Mouse (Mus musculus): ENCODE data around the gene Sycp1. TPM values are rescaled to one million over a fixed set of nuclear protein-coding genes. Genes with fewer than 3 reads are reported as not detected.

The Sycp1 gene
- under 1 TPM in 1 of 2 experiments, not detected in 1; 0.07 TPM for polyA plus RNA-seq (2012; fragmentation: generic; extraction: Trizol)

DNA sequence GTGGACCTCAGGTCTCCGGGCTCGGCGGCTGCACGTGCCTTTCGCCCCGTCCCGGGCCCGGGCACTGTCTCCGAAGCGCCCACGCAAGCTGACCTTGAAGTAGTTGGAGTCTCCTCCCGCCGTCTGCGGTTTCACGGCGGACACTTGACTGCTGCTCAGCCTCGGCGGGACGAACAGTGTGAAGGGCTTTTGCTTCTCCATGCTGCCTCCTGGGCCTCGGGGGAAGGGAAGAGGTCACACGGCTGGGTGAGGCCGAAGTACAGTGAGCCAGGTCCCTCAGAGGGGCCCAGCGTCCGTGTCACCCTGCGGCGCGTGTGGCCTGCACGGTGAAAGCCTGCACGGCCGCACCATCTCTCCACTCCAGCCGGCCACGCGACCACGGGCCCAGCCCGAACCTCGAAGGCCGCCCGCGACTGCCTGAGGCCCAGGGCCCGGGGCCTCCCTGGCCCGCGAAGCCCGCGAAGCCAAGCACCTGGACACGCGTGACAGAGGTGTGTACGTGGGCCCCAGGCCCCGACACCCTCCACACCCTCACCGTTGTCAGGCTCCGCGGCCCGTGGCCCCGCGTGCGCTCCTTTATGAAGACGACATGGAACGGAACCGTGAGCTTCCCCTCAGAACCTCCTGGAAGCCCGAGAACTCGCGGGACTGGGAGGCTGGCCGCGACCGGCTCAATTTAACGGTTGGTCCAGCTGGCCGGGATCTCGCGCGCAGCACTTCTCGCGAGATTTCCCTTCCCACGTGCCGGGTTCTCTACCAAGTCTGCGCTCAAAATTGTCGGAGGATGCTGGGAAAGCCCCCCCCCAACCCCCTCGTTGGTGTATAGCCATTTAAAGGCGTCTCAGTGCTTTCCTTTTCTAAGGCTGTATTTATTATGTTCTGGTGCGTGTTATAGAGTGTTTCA is at the start of gene Sycp1:
Gene Sycp1 (minus strand): TSS at position 650 of the 904 bp plus-strand sequence.

DNA sequence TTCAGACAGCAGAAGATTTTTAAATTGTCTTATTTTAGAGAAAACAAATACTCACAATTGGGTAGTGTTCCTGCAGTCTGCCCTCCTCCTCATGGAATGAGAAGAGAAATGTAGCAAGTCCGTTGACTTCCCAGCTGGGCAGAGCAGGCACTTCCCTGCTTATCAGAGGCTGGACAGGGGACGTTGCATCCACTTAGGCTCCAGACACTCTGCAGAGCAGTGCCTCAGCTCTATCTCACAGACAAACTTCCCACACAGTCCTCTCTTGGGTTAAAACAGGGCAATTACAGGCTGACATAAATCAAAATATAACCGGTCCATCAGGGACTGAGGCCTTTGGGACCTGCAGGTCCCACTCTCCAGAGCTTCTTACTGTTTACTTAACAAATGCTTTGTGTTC is 28.1 kb upstream of the Sycp1 start, which contains the start of gene Nr1h5:
Gene Nr1h5 (minus strand): TSS at position 101 of the 400 bp plus-strand sequence.

DNA sequence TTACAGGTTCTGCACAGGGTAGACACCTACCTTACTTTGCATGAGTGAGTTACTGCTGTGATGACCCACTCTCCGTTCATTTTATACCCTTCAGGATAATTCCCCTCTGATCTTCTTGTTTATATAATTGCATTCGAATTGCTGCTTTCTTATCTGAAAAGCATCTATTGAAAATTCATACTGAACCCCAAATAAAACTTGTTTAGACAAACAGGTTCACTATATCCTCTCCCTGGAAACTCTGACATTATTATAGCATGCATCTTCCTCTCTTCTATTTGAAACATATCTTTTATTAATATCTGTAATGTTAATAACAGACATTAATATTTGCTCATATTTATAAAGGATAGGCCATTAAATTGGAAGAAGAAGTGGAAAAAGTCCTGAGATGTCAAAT is 153.3 kb downstream of the Sycp1 start, which contains the start of gene Tshb:
Gene Tshb (minus strand): TSS at position 101 of the 400 bp plus-strand sequence.

Other genes starting within 250 kb of the Sycp1 start
- gene Tspan2, start 201.6 kb downstream of the Sycp1 start, polyA plus RNA-seq (2012; fragmentation: generic; extraction: Trizol), result under 1 TPM; 0.01 to 0.25 TPM
- under 1 TPM in 1 of 2 experiments, not detected in 1; 0.01 TPM for gene Tshb, start 153.4 kb downstream of the Sycp1 start, polyA plus RNA-seq (2012; fragmentation: generic; extraction: Trizol)
- gene Nr1h5, start 28.0 kb upstream of the Sycp1 start, polyA plus RNA-seq (2012; fragmentation: generic; extraction: Trizol), result not detected
- gene Sike1, start 59.6 kb upstream of the Sycp1 start, polyA plus RNA-seq (2012; fragmentation: generic; extraction: Trizol), result 10 to 100 TPM; 12.3 to 16.2 TPM
- 10 to 100 TPM in 1 of 2 experiments, 1 to 10 TPM in 1; 4.0 to 44.2 TPM for gene Csde1, start 84.3 kb upstream of the Sycp1 start, polyA plus RNA-seq (2012; fragmentation: generic; extraction: Trizol)
- 10 to 100 TPM; 23.0 to 30.4 TPM for gene Nras, start 122.2 kb upstream of the Sycp1 start, polyA plus RNA-seq (2012; fragmentation: generic; extraction: Trizol)
- under 1 TPM in 1 of 2 experiments, not detected in 1; 0.11 TPM for gene Ampd1, start 137.9 kb upstream of the Sycp1 start, polyA plus RNA-seq (2012; fragmentation: generic; extraction: Trizol)
- 1 to 10 TPM in 1 of 2 experiments, under 1 TPM in 1; 0.12 to 1.5 TPM for gene Dennd2c, start 166.5 kb upstream of the Sycp1 start, polyA plus RNA-seq (2012; fragmentation: generic; extraction: Trizol)
- gene Bcas2, start 235.6 kb upstream of the Sycp1 start, polyA plus RNA-seq (2012; fragmentation: generic; extraction: Trizol), result 10 to 100 TPM; 23.8 to 53.4 TPM

Data from C3H10T1/2 (cell line).